Mouse (Mus musculus): ENCODE measurements at regions not wholly inside any gene's neighbourhood (a gene's known extent, or its start where the extent isn't known, plus 50 kb on each side); places are given as distances from the start of the nearest gene placed in this dataset.

DNA sequence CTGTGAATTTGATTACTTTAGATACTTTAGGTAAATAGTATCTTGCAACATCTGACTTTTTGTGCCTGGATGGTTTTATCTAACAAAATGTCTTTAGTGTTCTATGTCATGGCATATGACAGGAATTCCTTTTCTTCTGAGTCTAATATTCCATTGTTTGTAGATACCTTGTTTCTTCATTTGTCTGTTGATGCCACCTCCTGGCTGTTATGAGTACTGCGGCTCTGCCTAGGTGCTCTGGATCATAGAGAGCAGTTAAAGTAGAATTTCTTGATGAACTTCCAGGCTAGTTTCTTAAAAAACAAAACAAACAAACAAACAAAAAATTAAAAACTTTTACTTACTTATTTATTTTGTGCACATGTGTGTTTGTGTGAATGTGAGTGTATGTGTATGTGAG is 83.6 kb upstream of the Kif2a start:
- H3K4me3 ChIP-seq (ENCODE audit: insufficient read depth, low read length): no peak overlapping the region
- TF ChIP-seq POLR2A (IDR thresholded peaks at IDR 0.05; ENCODE audit: extremely low read depth, insufficient read depth, low read length): no peak
- peak; percentile 43; the same call in 1 of the 2 replicates for TF ChIP-seq CTCF (IDR thresholded peaks at IDR 0.05; ENCODE audit: extremely low read depth, insufficient read depth, low read length)
- no peaks in the 10 kb centered on the region for H3K4me1 ChIP-seq (ENCODE audit: control insufficient read depth, insufficient read depth, low read length)
- H3K27ac ChIP-seq (ENCODE audit: insufficient read depth, low read length): no peak overlapping the region

GRCm38 (mm10) chr13:107101598-107101997 is 79.7 kb upstream of the Kif2a start:
- Histone ChIP-seq H3K4me3 (ENCODE audit: insufficient read depth, low read length) (no peak overlapping the region), H3K27ac (ENCODE audit: insufficient read depth, low read length) (no peak overlapping the region), H3K4me1 (ENCODE audit: control insufficient read depth, insufficient read depth, low read length) (no peaks in the 10 kb centered on the region)
- no peak for TF ChIP-seq POLR2A (IDR thresholded peaks at IDR 0.05; ENCODE audit: extremely low read depth, insufficient read depth, low read length)
- peak; percentile 85 for TF ChIP-seq CTCF (IDR thresholded peaks at IDR 0.05; ENCODE audit: extremely low read depth, insufficient read depth, low read length)

DNA sequence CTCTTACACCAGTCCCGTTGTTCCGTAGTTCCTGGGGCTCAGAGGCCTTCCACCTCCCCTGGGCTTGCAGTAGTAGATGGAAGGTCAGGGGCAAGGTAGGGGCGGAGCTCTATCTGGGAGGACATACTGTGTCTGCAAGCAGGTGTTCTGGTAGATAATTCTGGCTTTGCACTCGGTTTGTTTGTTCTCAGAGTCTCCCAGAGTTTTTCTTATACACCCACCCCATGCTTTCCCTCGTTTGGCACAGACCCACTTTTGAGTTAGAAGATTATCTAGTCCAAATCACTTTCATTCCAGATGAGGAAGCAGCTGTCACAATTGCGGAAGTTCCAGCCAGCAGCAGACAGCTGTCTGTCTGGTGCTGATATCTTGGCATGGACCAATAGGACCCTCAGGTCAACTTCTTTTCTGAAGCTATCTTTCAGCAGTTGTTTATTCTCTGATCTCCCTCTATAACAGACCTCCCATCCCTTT is 79.0 kb upstream of the Kif2a start:
- no peak overlapping the region for H3K27ac ChIP-seq (ENCODE audit: insufficient read depth, low read length)
- H3K4me3 ChIP-seq (ENCODE audit: insufficient read depth, low read length): no peak overlapping the region
- no peak for TF ChIP-seq CTCF (IDR thresholded peaks at IDR 0.05; ENCODE audit: extremely low read depth, insufficient read depth, low read length)
- TF ChIP-seq POLR2A (IDR thresholded peaks at IDR 0.05; ENCODE audit: extremely low read depth, insufficient read depth, low read length): no peak
- no peaks in the 10 kb centered on the region for H3K4me1 ChIP-seq (ENCODE audit: control insufficient read depth, insufficient read depth, low read length)

DNA sequence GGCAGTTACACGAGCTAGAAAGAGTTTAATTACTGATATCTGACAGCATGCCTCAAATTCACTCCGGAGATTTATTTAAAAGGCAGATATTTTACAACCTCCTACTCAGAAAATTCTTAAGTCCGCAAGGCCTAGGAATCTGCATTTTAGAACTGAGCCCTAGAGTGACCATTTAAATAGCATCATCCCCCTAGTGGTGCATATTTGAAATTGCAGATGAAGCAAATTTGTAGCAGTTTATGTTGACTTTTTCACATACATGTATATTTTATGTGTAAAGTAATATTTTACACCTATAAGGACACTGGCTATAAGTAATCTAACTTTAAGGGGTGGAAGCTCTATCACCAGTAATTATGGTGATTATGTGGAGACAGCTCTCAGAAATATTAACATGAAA is 78.2 kb upstream of the Kif2a start:
- Histone ChIP-seq H3K27ac (ENCODE audit: insufficient read depth, low read length) (no peak overlapping the region), H3K4me1 (ENCODE audit: control insufficient read depth, insufficient read depth, low read length) (no peaks in the 10 kb centered on the region), H3K4me3 (ENCODE audit: insufficient read depth, low read length) (no peak overlapping the region)
- TF ChIP-seq CTCF (IDR thresholded peaks at IDR 0.05; ENCODE audit: extremely low read depth, insufficient read depth, low read length) (no peak), POLR2A (IDR thresholded peaks at IDR 0.05; ENCODE audit: extremely low read depth, insufficient read depth, low read length) (no peak)

- Histone ChIP-seq H3K27ac (ENCODE audit: insufficient read depth, low read length) (no peak overlapping the region), H3K4me3 (ENCODE audit: insufficient read depth, low read length) (no peak overlapping the region), H3K4me1 (ENCODE audit: control insufficient read depth, insufficient read depth, low read length) (no peaks in the 10 kb centered on the region)
- TF ChIP-seq POLR2A (IDR thresholded peaks at IDR 0.05; ENCODE audit: extremely low read depth, insufficient read depth, low read length): no peak
- TF ChIP-seq CTCF (IDR thresholded peaks at IDR 0.05; ENCODE audit: extremely low read depth, insufficient read depth, low read length): no peak
Observed at GRCm38 (mm10) chr13:107097005-107097404, 75.1 kb upstream of the Kif2a start.

DNA sequence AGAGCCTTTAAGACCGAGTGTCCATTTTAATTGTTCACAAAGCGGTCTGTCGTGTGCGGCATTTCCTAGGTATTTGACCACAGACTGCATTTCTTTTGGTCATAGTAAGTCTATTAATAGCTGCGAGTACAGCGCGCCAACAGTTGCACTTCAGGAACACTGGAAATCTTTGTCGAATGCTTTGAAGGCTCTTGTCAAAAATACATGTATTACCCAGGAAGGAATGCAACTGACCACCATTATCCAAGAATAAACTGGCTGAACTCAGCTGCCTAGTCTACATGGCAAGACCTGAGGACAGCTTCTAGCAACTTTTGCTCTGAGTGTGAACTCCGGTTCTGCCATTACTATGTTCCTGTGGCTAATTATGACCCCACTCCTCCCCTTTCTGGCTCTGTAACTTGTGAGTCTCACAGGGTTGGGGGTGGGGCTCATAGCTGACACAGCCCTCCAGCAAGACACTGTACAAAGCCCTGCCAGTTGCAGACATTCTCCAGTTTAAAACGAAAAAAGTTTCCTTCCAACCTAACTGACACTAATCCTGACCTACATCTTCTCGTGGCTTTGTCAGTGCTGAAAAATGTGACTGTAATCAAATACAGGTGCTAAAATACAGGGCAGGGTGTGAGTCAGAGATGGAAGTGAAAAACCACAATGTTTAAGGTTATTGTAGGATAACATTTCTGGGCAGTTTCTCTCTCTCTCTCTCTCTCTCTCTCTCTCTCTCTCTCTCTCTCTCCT is 73.2 kb upstream of the Kif2a start:
- H3K27ac ChIP-seq (ENCODE audit: insufficient read depth, low read length): no peak overlapping the region

GRCm38 (mm10) chr13:107094487-107094886 is 72.6 kb upstream of the Kif2a start:
- Histone ChIP-seq H3K27ac (ENCODE audit: insufficient read depth, low read length) (no peak overlapping the region), H3K4me1 (ENCODE audit: control insufficient read depth, insufficient read depth, low read length) (no peaks in the 10 kb centered on the region), H3K4me3 (ENCODE audit: insufficient read depth, low read length) (no peak overlapping the region)
- TF ChIP-seq POLR2A (IDR thresholded peaks at IDR 0.05; ENCODE audit: extremely low read depth, insufficient read depth, low read length) (no peak), CTCF (IDR thresholded peaks at IDR 0.05; ENCODE audit: extremely low read depth, insufficient read depth, low read length) (no peak)

More for the DNA sequence above, 73.2 kb upstream of the Kif2a start:
- Histone ChIP-seq H3K4me3 (ENCODE audit: insufficient read depth, low read length) (no peak overlapping the region), H3K4me1 (ENCODE audit: control insufficient read depth, insufficient read depth, low read length) (no peaks in the 10 kb centered on the region)
- no peak for TF ChIP-seq CTCF (IDR thresholded peaks at IDR 0.05; ENCODE audit: extremely low read depth, insufficient read depth, low read length)
- no peak for TF ChIP-seq POLR2A (IDR thresholded peaks at IDR 0.05; ENCODE audit: extremely low read depth, insufficient read depth, low read length)

GRCm38 (mm10) chr13:107093683-107094082 is 71.8 kb upstream of the Kif2a start:
- Histone ChIP-seq H3K4me3 (ENCODE audit: insufficient read depth, low read length) (no peak overlapping the region), H3K27ac (ENCODE audit: insufficient read depth, low read length) (no peak overlapping the region), H3K4me1 (ENCODE audit: control insufficient read depth, insufficient read depth, low read length) (no peaks in the 10 kb centered on the region)
- TF ChIP-seq POLR2A (IDR thresholded peaks at IDR 0.05; ENCODE audit: extremely low read depth, insufficient read depth, low read length): no peak
- no peak for TF ChIP-seq CTCF (IDR thresholded peaks at IDR 0.05; ENCODE audit: extremely low read depth, insufficient read depth, low read length)

DNA sequence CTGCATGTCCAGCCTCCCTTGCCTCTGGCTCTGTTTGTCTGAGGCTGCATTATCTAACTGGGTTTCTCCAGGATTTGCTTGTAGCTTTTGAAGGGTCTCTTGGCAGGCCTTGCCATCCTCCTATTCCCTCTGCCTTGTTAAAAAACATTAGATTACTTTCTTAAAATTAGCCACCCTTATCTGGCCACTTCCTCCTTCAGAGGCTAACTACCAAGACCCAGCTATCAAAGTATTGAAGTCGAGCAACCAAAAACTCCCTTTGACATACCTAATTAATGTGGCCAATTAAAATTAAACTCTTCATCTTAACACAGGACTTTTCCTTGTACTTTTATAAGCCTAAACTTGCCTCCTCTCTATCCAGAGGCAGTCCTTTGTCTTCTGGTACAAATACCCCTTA is 66.3 kb upstream of the Kif2a start:
- no peaks in the 10 kb centered on the region for H3K4me1 ChIP-seq (ENCODE audit: control insufficient read depth, insufficient read depth, low read length)
- H3K4me3 ChIP-seq (ENCODE audit: insufficient read depth, low read length): no peak overlapping the region
- TF ChIP-seq CTCF (IDR thresholded peaks at IDR 0.05; ENCODE audit: extremely low read depth, insufficient read depth, low read length) (no peak), POLR2A (IDR thresholded peaks at IDR 0.05; ENCODE audit: extremely low read depth, insufficient read depth, low read length) (no peak)
- H3K27ac ChIP-seq (ENCODE audit: insufficient read depth, low read length): no peak overlapping the region

- Histone ChIP-seq H3K4me3 (ENCODE audit: insufficient read depth, low read length) (no peak overlapping the region), H3K4me1 (ENCODE audit: control insufficient read depth, insufficient read depth, low read length) (no peaks in the 10 kb centered on the region), H3K27ac (ENCODE audit: insufficient read depth, low read length) (no peak overlapping the region)
- TF ChIP-seq CTCF (IDR thresholded peaks at IDR 0.05; ENCODE audit: extremely low read depth, insufficient read depth, low read length) (no peak), POLR2A (IDR thresholded peaks at IDR 0.05; ENCODE audit: extremely low read depth, insufficient read depth, low read length) (no peak)
Observed at GRCm38 (mm10) chr13:107087355-107087754, 65.4 kb upstream of the Kif2a start.

Measured in cortical plate, adult 2 months (tissue).